Mouse (Mus musculus): ENCODE results near the gene Cluap1. TPM values are rescaled to one million over a fixed set of nuclear protein-coding genes. Genes with fewer than 3 reads are reported as not detected.

Cluap1 gene
- total RNA-seq, 1 experiment, result 12.6 TPM

DNA sequence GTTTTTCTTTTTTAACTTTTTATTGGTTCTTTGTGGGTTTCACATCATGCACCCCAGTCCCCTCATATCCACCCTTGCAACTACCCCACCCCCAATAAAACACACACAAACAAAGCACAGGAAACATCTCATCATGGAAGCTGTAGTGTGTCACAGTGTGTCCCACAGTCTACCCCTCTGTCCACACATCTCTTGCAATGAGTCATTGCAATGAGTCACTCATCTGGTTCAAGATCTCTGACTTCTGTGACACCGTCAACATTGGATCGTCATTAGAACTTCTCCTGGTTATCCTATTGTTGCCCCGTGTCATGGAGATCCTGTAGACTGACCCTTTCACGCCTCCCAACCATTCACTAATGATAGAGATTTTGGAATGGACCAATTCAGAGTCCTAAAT, 26.1 kb downstream of the Cluap1 start:
- Histone ChIP-seq H3K9me3 (ENCODE audit: control insufficient read depth, insufficient read depth, low read depth, low read length) (no peaks in the 10 kb centered on the region), H3K36me3 (ENCODE audit: control insufficient read depth, insufficient read depth, low read length, poor library complexity, severe bottlenecking) (peaks cover 8% of the 10 kb centered on the region; the same call in 1 of the 2 replicates), H3K4me1 (ENCODE audit: control insufficient read depth in 2 of 2, insufficient read depth in 2 of 2, low read length in 2 of 2, poor library complexity in 1 of 2) (peaks cover 0 to 2% of the 10 kb centered on the region in 2 experiments; a peak in 1 of 4 replicates), H3K9ac (ENCODE audit: insufficient read depth, low read depth, low read length, poor library complexity, severe bottlenecking) (no peak overlapping the region), H3K4me3 (ENCODE audit: insufficient read depth in 1 of 2, low read depth in 1 of 2, low read length in 2 of 2, poor library complexity in 1 of 2, severe bottlenecking in 1 of 2) (no peak overlapping the region), H3K27ac (ENCODE audit: insufficient read depth, low read depth, low read length, poor library complexity, severe bottlenecking) (no peak overlapping the region)
- TF ChIP-seq CHD2 (IDR thresholded peaks at IDR 0.05; ENCODE audit: low read depth, low read length) (no peak), MAFK (IDR thresholded peaks at IDR 0.05; ENCODE audit: insufficient read depth, low read depth, low read length) (no peak), ZNF384 (IDR thresholded peaks at IDR 0.05; ENCODE audit: low read depth, low read length) (no peak), ZC3H11A (IDR thresholded peaks at IDR 0.05; ENCODE audit: borderline replicate concordance, low read depth, low read length) (no peak), HCFC1 (IDR thresholded peaks at IDR 0.05; ENCODE audit: borderline replicate concordance, insufficient read depth, low read length) (no peak)
- in situ Hi-C loops (cut with MboI; ENCODE audit: low sequenced_read_pairs in 2 of 2, unreplicated experiment in 2 of 2), result no loop called here
- DNase-seq (ENCODE audit: low read depth, low spot score), result no peak

DNA sequence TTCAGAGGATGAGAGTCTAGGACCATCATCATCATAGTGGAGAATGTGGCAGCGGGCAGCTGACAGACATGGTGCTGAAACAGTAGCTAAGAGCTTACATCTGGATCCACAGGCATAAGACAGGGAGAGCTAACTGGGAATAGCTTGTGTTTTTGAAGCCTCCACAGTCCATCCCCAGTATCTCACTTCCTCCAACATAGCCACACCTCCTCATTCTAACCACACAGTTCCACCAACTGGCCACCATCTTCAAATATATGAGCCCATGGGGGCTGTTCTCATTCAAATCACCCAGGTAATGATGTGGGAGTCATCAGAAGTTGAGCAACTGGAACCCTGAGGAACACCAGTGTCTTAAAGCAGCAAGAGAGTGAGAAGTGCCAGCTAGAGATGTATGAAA, 42.5 kb downstream of the Cluap1 start:
- no peak overlapping the region for H3K9ac ChIP-seq (ENCODE audit: insufficient read depth, low read depth, low read length, poor library complexity, severe bottlenecking)
- in situ Hi-C loops (cut with MboI; ENCODE audit: low sequenced_read_pairs in 2 of 2, unreplicated experiment in 2 of 2), result no loop called here
- H3K36me3 ChIP-seq (ENCODE audit: control insufficient read depth, insufficient read depth, low read length, poor library complexity, severe bottlenecking), result no peaks in the 10 kb centered on the region
- no peak overlapping the region for H3K27ac ChIP-seq (ENCODE audit: insufficient read depth, low read depth, low read length, poor library complexity, severe bottlenecking)
- no peaks in the 10 kb centered on the region for H3K9me3 ChIP-seq (ENCODE audit: control insufficient read depth, insufficient read depth, low read depth, low read length)
- TF ChIP-seq HCFC1 (IDR thresholded peaks at IDR 0.05; ENCODE audit: borderline replicate concordance, insufficient read depth, low read length) (no peak), CHD2 (IDR thresholded peaks at IDR 0.05; ENCODE audit: low read depth, low read length) (no peak), MAFK (IDR thresholded peaks at IDR 0.05; ENCODE audit: insufficient read depth, low read depth, low read length) (no peak), ZNF384 (IDR thresholded peaks at IDR 0.05; ENCODE audit: low read depth, low read length) (no peak), ZC3H11A (IDR thresholded peaks at IDR 0.05; ENCODE audit: borderline replicate concordance, low read depth, low read length) (no peak)
- no peak for DNase-seq (ENCODE audit: low read depth, low spot score)
- H3K4me3 ChIP-seq (ENCODE audit: insufficient read depth in 1 of 2, low read depth in 1 of 2, low read length in 2 of 2, poor library complexity in 1 of 2, severe bottlenecking in 1 of 2), result no peak overlapping the region
- H3K4me1 ChIP-seq (ENCODE audit: control insufficient read depth in 2 of 2, insufficient read depth in 2 of 2, low read length in 2 of 2, poor library complexity in 1 of 2), result no peaks in the 10 kb centered on the region

DNA sequence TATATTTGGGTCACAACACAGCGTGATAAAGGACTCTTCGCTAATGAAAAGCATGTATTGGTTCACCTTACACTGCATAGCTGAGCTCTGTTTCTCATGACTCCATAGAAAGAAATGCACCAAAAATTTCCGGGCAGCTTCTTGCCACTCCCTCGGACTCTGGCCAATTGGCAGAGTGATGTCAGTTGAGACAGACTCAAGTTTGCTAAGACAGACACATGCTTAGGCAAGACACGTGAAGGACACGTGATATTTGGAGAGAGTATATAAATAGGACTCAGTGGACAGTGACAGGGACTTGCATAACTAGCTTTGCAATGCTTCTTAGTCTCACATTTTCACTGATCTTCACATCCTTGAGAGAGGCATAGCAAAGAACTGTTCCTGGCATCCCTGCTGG, 47.8 kb downstream of the Cluap1 start:
- TF ChIP-seq CHD2 (IDR thresholded peaks at IDR 0.05; ENCODE audit: low read depth, low read length) (no peak), MAFK (IDR thresholded peaks at IDR 0.05; ENCODE audit: insufficient read depth, low read depth, low read length) (no peak), ZNF384 (IDR thresholded peaks at IDR 0.05; ENCODE audit: low read depth, low read length) (no peak), HCFC1 (IDR thresholded peaks at IDR 0.05; ENCODE audit: borderline replicate concordance, insufficient read depth, low read length) (no peak), ZC3H11A (IDR thresholded peaks at IDR 0.05; ENCODE audit: borderline replicate concordance, low read depth, low read length) (no peak)
- H3K36me3 ChIP-seq (ENCODE audit: control insufficient read depth, insufficient read depth, low read length, poor library complexity, severe bottlenecking), result no peaks in the 10 kb centered on the region
- no peaks in the 10 kb centered on the region for H3K4me1 ChIP-seq (ENCODE audit: control insufficient read depth in 2 of 2, insufficient read depth in 2 of 2, low read length in 2 of 2, poor library complexity in 1 of 2)
- H3K27ac ChIP-seq (ENCODE audit: insufficient read depth, low read depth, low read length, poor library complexity, severe bottlenecking), result no peak overlapping the region
- DNase-seq (ENCODE audit: low read depth, low spot score), result no peak
- no peak overlapping the region for H3K4me3 ChIP-seq (ENCODE audit: insufficient read depth in 1 of 2, low read depth in 1 of 2, low read length in 2 of 2, poor library complexity in 1 of 2, severe bottlenecking in 1 of 2)
- in situ Hi-C loops (cut with MboI; ENCODE audit: low sequenced_read_pairs in 2 of 2, unreplicated experiment in 2 of 2), result no loop called here
- no peaks in the 10 kb centered on the region for H3K9me3 ChIP-seq (ENCODE audit: control insufficient read depth, insufficient read depth, low read depth, low read length)
- H3K9ac ChIP-seq (ENCODE audit: insufficient read depth, low read depth, low read length, poor library complexity, severe bottlenecking), result no peak overlapping the region

DNA sequence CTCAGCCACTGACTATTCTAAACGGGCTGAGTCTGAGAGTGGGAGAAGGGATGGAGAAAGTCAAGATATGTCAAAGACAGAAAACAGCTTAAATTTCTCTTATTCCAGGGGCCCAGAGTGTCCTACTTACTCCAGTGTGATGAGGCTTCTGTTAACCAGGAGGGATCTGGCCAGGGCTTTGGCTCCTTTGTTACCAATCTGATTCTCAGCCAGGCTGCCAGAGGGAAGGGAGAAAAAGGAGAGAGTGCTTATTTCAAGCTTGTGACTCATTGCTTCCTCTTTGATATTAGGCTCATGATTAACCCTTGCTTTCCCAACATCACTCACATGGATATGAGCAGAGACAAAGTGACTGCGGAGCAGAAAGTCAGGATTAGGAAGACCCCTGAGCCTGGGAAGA, 50.7 kb downstream of the Cluap1 start:
- Histone ChIP-seq H3K36me3 (ENCODE audit: control insufficient read depth, insufficient read depth, low read length, poor library complexity, severe bottlenecking) (no peaks in the 10 kb centered on the region), H3K9me3 (ENCODE audit: control insufficient read depth, insufficient read depth, low read depth, low read length) (no peaks in the 10 kb centered on the region), H3K4me1 (ENCODE audit: control insufficient read depth in 2 of 2, insufficient read depth in 2 of 2, low read length in 2 of 2, poor library complexity in 1 of 2) (no peaks in the 10 kb centered on the region), H3K27ac (ENCODE audit: insufficient read depth, low read depth, low read length, poor library complexity, severe bottlenecking) (no peak overlapping the region), H3K4me3 (ENCODE audit: insufficient read depth in 1 of 2, low read depth in 1 of 2, low read length in 2 of 2, poor library complexity in 1 of 2, severe bottlenecking in 1 of 2) (no peak overlapping the region), H3K9ac (ENCODE audit: insufficient read depth, low read depth, low read length, poor library complexity, severe bottlenecking) (no peak overlapping the region)
- in situ Hi-C loops (cut with MboI; ENCODE audit: low sequenced_read_pairs in 2 of 2, unreplicated experiment in 2 of 2), result no loop called here
- DNase-seq (ENCODE audit: low read depth, low spot score), result no peak
- TF ChIP-seq CHD2 (IDR thresholded peaks at IDR 0.05; ENCODE audit: low read depth, low read length), result no peak
- TF ChIP-seq ZNF384 (IDR thresholded peaks at IDR 0.05; ENCODE audit: low read depth, low read length), result no peak
- no peak for TF ChIP-seq ZC3H11A (IDR thresholded peaks at IDR 0.05; ENCODE audit: borderline replicate concordance, low read depth, low read length)
- no peak for TF ChIP-seq HCFC1 (IDR thresholded peaks at IDR 0.05; ENCODE audit: borderline replicate concordance, insufficient read depth, low read length)
- no peak for TF ChIP-seq MAFK (IDR thresholded peaks at IDR 0.05; ENCODE audit: insufficient read depth, low read depth, low read length)

DNA sequence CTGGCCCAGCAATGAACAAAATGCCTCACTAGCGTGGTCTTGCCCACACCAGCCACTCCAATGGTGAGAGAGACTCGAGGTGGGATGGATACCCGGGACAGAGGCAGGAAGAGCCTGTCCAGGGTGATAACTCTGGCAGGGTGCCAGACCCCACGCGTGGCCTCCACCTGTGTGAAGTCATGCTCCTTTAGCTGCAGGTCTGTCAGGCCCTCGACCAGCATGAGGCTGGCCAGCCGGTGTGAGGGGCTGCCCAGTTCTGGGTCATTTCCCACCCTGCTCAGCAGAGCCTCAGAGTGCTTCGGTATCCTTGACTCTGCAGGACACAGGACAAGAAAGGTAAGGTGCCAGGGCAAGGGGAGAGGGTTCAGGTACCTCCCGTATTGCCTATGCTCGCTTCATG, 56.4 kb downstream of the Cluap1 start:
- no peak overlapping the region for H3K9ac ChIP-seq (ENCODE audit: insufficient read depth, low read depth, low read length, poor library complexity, severe bottlenecking)
- in situ Hi-C loops (cut with MboI; ENCODE audit: low sequenced_read_pairs in 2 of 2, unreplicated experiment in 2 of 2), result no loop called here
- no peak for DNase-seq (ENCODE audit: low read depth, low spot score)
- no peak overlapping the region for H3K4me3 ChIP-seq (ENCODE audit: insufficient read depth in 1 of 2, low read depth in 1 of 2, low read length in 2 of 2, poor library complexity in 1 of 2, severe bottlenecking in 1 of 2)
- H3K27ac ChIP-seq (ENCODE audit: insufficient read depth, low read depth, low read length, poor library complexity, severe bottlenecking), result no peak overlapping the region
- no peaks in the 10 kb centered on the region for H3K4me1 ChIP-seq (ENCODE audit: control insufficient read depth in 2 of 2, insufficient read depth in 2 of 2, low read length in 2 of 2, poor library complexity in 1 of 2)
- no peaks in the 10 kb centered on the region for H3K36me3 ChIP-seq (ENCODE audit: control insufficient read depth, insufficient read depth, low read length, poor library complexity, severe bottlenecking)
- no peaks in the 10 kb centered on the region for H3K9me3 ChIP-seq (ENCODE audit: control insufficient read depth, insufficient read depth, low read depth, low read length)
- TF ChIP-seq ZNF384 (IDR thresholded peaks at IDR 0.05; ENCODE audit: low read depth, low read length) (no peak), MAFK (IDR thresholded peaks at IDR 0.05; ENCODE audit: insufficient read depth, low read depth, low read length) (no peak), ZC3H11A (IDR thresholded peaks at IDR 0.05; ENCODE audit: borderline replicate concordance, low read depth, low read length) (no peak), HCFC1 (IDR thresholded peaks at IDR 0.05; ENCODE audit: borderline replicate concordance, insufficient read depth, low read length) (no peak), CHD2 (IDR thresholded peaks at IDR 0.05; ENCODE audit: low read depth, low read length) (no peak)

All from ES-E14 (cell line).